Mouse (Mus musculus) kidney, postnatal 4 days (tissue): ENCODE data around the gene Dcst1.

Experiments
- DNase-seq, 2 experiments: peaks; one replicate each; pipeline ENCODE4 v3.0.0; 2021; ENCODE audit warnings: mixed read lengths in 2 of 2

Dcst1 gene

GRCm38 (mm10) chr3:89305551-89306325 lies 59.3 kb downstream of the Dcst1 start:
- DNase-seq: peak in 1 of 2 experiments; percentile 46

GRCm38 (mm10) chr3:89305105-89305504 lies 59.9 kb downstream of the Dcst1 start:
- no peak for DNase-seq

- no peak for DNase-seq
These were observed 60.6 kb downstream of the Dcst1 start for GRCm38 (mm10) chr3:89304440-89304839.

GRCm38 (mm10) chr3:89300514-89300913 lies 64.5 kb downstream of the Dcst1 start:
- no peak for DNase-seq
